Mouse (Mus musculus): ENCODE data around the gene Tifab. TPM values are rescaled to one million over a fixed set of nuclear protein-coding genes. Genes with fewer than 3 reads are reported as not detected.

The Tifab gene
- total and polyA plus RNA-seq, 2 experiments from 2014 or later: 0.31 to 0.75 TPM

DNA sequence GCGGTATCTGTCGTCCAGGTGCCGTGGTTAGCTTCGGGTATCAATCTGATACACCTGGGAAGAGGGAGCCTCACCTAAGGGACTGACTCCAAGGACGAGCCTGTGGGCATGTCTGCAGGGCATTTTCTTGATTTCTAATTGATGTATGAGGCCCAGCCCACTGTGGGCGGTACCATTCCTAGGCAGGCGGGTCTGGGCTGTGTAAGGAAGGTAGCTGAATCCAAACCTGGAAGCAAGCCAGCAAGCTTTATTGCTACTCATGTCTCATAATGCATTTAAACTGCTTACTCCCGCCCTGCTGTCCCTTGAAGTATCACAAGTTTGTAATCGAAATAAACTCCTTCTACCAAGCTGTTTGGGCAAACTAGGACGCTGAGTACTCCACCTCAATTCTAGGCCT lies 53.1 kb downstream of the Tifab start:
- WGBS: 92% methylated on average over 10 of the region's 10 CpGs
- H3K4me2 ChIP-seq (ENCODE audit: low read depth, low read length): no peak overlapping the region
- TF ChIP-seq CTCF (IDR thresholded peaks at IDR 0.05; ENCODE audit: low read depth): no peak
- no peak for DNase-seq (ENCODE audit: low spot score)
- H3K4me3 ChIP-seq (ENCODE audit: low read length): no peak overlapping the region
- H3K36me3 ChIP-seq (ENCODE audit: insufficient read depth, low read length): peaks cover 31% of the 10 kb centered on the region
- H3K9ac ChIP-seq (replicated peaks; ENCODE audit: low read length): no peak overlapping the region
- no peak overlapping the region for H3K27ac ChIP-seq
- H3K9me3 ChIP-seq (ENCODE audit: low read length): no peaks in the 10 kb centered on the region
- no peaks in the 10 kb centered on the region for H3K4me1 ChIP-seq (ENCODE audit: insufficient read depth, low read length)
- no peaks in the 10 kb centered on the region for H3K27me3 ChIP-seq (ENCODE audit: insufficient read depth, low read length)
- no peak for ATAC-seq

Other genes starting within 250 kb of the Tifab start
- gene H2afy, start 42.5 kb downstream of the Tifab start, total RNA-seq (2014; rRNA removed): 181 and 192 TPM in 2 replicates
- gene H2afy, start 42.5 kb downstream of the Tifab start, polyA plus RNA-seq (2015; fragmentation: Nextera tagmentation; extraction: Ambion mirVana): 175 and 193 TPM in 2 replicates
- gene Neurog1, start 73.3 kb upstream of the Tifab start, total RNA-seq (2014; rRNA removed): 0.14 and 0.42 TPM in 2 replicates
- gene Neurog1, start 73.3 kb upstream of the Tifab start, polyA plus RNA-seq (2015; fragmentation: Nextera tagmentation; extraction: Ambion mirVana): 0.10 and 0.30 TPM in 2 replicates
- 17.5 and 20.2 TPM in 2 replicates for gene Cxcl14, start 117.7 kb upstream of the Tifab start, total RNA-seq (2014; rRNA removed)
- gene Cxcl14, start 117.7 kb upstream of the Tifab start, polyA plus RNA-seq (2015; fragmentation: Nextera tagmentation; extraction: Ambion mirVana): 19.2 and 19.9 TPM in 2 replicates
- not detected in 2 replicates for gene Gm3045, start 247.7 kb upstream of the Tifab start, total RNA-seq (2014; rRNA removed)
- gene Gm3045, start 247.7 kb upstream of the Tifab start, polyA plus RNA-seq (2015; fragmentation: Nextera tagmentation; extraction: Ambion mirVana): not detected in 2 replicates

All from hindbrain, postnatal 0 days (tissue).